Mouse (Mus musculus): ENCODE measurements around the gene Thrsp.
A peak's percentile ranks its signal among the peaks of the same experiment; 100 is the strongest.

Thrsp gene

GRCm38 (mm10) chr7:97416473-97416872 lies 1.1 kb downstream of the Thrsp start:
- no peak for DNase-seq

GRCm38 (mm10) chr7:97414915-97415687 lies 2.4 kb downstream of the Thrsp start:
- no peak for DNase-seq

- DNase-seq: peak; percentile 54 to 67
Measured at GRCm38 (mm10) chr7:97414426-97414825, 3.1 kb downstream of the Thrsp start.

GRCm38 (mm10) chr7:97413981-97414380 lies 3.5 kb downstream of the Thrsp start:
- DNase-seq: no peak

- no peak for DNase-seq
Measured at GRCm38 (mm10) chr7:97411575-97411974, 6.0 kb downstream of the Thrsp start.

- DNase-seq: no peak
Measured at GRCm38 (mm10) chr7:97411106-97411505, 6.4 kb downstream of the Thrsp start.

GRCm38 (mm10) chr7:97407145-97407544 lies 10.4 kb downstream of the Thrsp start:
- DNase-seq: no peak

- peak; percentile 47 to 78 for DNase-seq
Measured at GRCm38 (mm10) chr7:97399960-97400715, 17.4 kb downstream of the Thrsp start, which contains the start of gene Ndufc2. Ndufc2 (plus strand) TSS chr7:97400003.

GRCm38 (mm10) chr7:97398943-97399342 lies 18.6 kb downstream of the Thrsp start:
- no peak for DNase-seq

GRCm38 (mm10) chr7:97394375-97394774 lies 23.2 kb downstream of the Thrsp start:
- no peak for DNase-seq

GRCm38 (mm10) chr7:97392079-97392445 lies 25.5 kb downstream of the Thrsp start:
- peak in 1 of 2 experiments; percentile 26 for DNase-seq

GRCm38 (mm10) chr7:97391293-97392078 lies 26.0 kb downstream of the Thrsp start:
- peak in 1 of 2 experiments; percentile 27 for DNase-seq

GRCm38 (mm10) chr7:97388541-97388940 lies 29.0 kb downstream of the Thrsp start:
- no peak for DNase-seq

GRCm38 (mm10) chr7:97387561-97388147 lies 29.9 kb downstream of the Thrsp start:
- no peak for DNase-seq

- DNase-seq: no peak
Measured at GRCm38 (mm10) chr7:97386806-97387370, 30.6 kb downstream of the Thrsp start.

GRCm38 (mm10) chr7:97386106-97386805 lies 31.3 kb downstream of the Thrsp start:
- DNase-seq: no peak

GRCm38 (mm10) chr7:97383496-97384132 lies 33.9 kb downstream of the Thrsp start:
- no peak for DNase-seq

GRCm38 (mm10) chr7:97382661-97383060 lies 34.9 kb downstream of the Thrsp start:
- no peak for DNase-seq

- no peak for DNase-seq
Measured at GRCm38 (mm10) chr7:97380500-97381123, 36.9 kb downstream of the Thrsp start.

- DNase-seq: no peak
Measured at GRCm38 (mm10) chr7:97379304-97379703, 38.2 kb downstream of the Thrsp start.

GRCm38 (mm10) chr7:97375906-97376305 lies 41.6 kb downstream of the Thrsp start:
- no peak for DNase-seq

Data from kidney, adult 8-10 months (tissue).